Mouse (Mus musculus) limb, embryonic 14.5 days (tissue): ENCODE measurements at regions not wholly inside any gene's neighbourhood (a gene's known extent, or its start where the extent isn't known, plus 50 kb on each side); places are given as distances from the start of the nearest gene placed in this dataset.
"Not testable (repeated sequence)": the region's sequence is repeated elsewhere in the genome, so short reads cannot be mapped to it uniquely, and the experiment has no call there.

ENCODE experiments used
- ATAC-seq: fragments of 200-750 bp; cut with Nextera tagmentation; 2 replicates; pipeline ENCODE4 v1.8.0; 2017; ENCODE audit warnings: low read depth, moderate number of reproducible peaks, moderate TSS enrichment; ENCODE audit not compliant: low FRiP score
- DNase-seq: peaks from one replicate; pipeline ENCODE4 v3.0.0-alpha.2; 2015; ENCODE audit warnings: low spot score
- H3K27ac ChIP-seq: fragments of 300-500 bp; sonication (generic); replicated peaks from 2 replicates; pipeline ENCODE4 v1.5.1; 2014; ENCODE audit warnings: low read depth, mild to moderate bottlenecking, low read length, moderate library complexity, mixed read lengths
- H3K27me3 ChIP-seq: fragments of 300-500 bp; sonication (generic); 2 replicates; pipeline ENCODE4 v1.6.1; 2014; ENCODE audit warnings: low read length, mixed read lengths; ENCODE audit not compliant: control insufficient read depth, insufficient read depth
- H3K36me3 ChIP-seq: fragments of 300-500 bp; sonication (generic); 2 replicates; pipeline ENCODE4 v1.6.1; 2014; ENCODE audit warnings: mild to moderate bottlenecking, low read length, moderate library complexity, mixed read lengths; ENCODE audit not compliant: control insufficient read depth, insufficient read depth
- H3K4me1 ChIP-seq: fragments of 300-500 bp; sonication (generic); 2 replicates; pipeline ENCODE4 v1.6.1; 2014; ENCODE audit warnings: antibody characterized with exemption, low read length, mixed read lengths; ENCODE audit not compliant: control insufficient read depth, insufficient read depth
- H3K4me2 ChIP-seq: fragments of 300-500 bp; sonication (generic); replicated peaks from 2 replicates; pipeline ENCODE4 v1.6.1; 2014; ENCODE audit warnings: low read depth, mild to moderate bottlenecking, low read length, moderate library complexity; ENCODE audit not compliant: severe bottlenecking
- H3K4me3 ChIP-seq: fragments of 300-500 bp; sonication (generic); replicated peaks from 2 replicates; pipeline ENCODE4 v1.5.1; 2014; ENCODE audit warnings: low read length
- H3K9ac ChIP-seq: fragments of 300-500 bp; sonication (generic); 2 replicates; pipeline ENCODE4 v1.6.1; 2014; ENCODE audit warnings: mild to moderate bottlenecking, low read depth, low read length, moderate library complexity; ENCODE audit not compliant: severe bottlenecking
- H3K9me3 ChIP-seq: fragments of 300-500 bp; sonication (generic); 2 replicates; pipeline ENCODE4 v1.6.1; 2016; ENCODE audit warnings: low read length; ENCODE audit not compliant: control insufficient read depth
- POLR2A ChIP-seq: fragments of 200-500 bp; IDR thresholded peaks from 2 replicates; pipeline ENCODE4 v1.8.0; 2012; ENCODE audit warnings: inconsistent platforms, mild to moderate bottlenecking, moderate library complexity, borderline replicate concordance; ENCODE audit not compliant: insufficient read depth, insufficient read length; ENCODE audit errors: extremely low read depth
- WGBS: fragments of 180-500 bp; shearing (Covaris S2); extraction: QIAGEN DNeasy Blood & Tissue Kit; methylation state at CpG from one replicate; pipeline ENCODE4 v1.1.7; 2014; 5-methylcytosine and 5-hydroxymethylcytosine counted together

DNA sequence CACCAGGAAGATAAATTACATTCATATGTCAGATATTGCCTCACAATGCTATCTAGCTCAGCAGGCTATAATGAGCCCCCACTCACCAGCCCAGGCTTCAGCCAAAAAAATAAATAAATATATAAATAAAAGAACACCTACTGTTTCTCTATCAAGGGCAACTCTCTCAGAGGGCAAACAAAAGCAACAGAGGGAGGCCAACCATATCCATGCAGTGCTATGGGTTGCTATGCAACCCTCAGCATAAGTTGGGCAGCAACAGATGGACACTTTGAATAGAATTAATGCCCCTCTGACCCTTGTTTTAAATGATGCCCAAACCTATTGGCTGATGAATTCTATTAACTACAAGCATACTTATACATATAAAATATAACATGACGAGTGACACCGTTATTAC, 242.2 kb upstream of the Ednrb start:
- Histone ChIP-seq H3K4me2 (no peak overlapping the region), H3K4me3 (no peak overlapping the region), H3K9me3 (no peaks in the 10 kb centered on the region), H3K9ac (no peak overlapping the region), H3K4me1 (no peaks in the 10 kb centered on the region), H3K36me3 (no peaks in the 10 kb centered on the region), H3K27ac (no peak overlapping the region), H3K27me3 (no peaks in the 10 kb centered on the region)
- TF ChIP-seq POLR2A = no peak
- 81% methylated on average over 2 of the region's 2 CpGs for WGBS
- no peak for DNase-seq
- no peak for ATAC-seq

DNA sequence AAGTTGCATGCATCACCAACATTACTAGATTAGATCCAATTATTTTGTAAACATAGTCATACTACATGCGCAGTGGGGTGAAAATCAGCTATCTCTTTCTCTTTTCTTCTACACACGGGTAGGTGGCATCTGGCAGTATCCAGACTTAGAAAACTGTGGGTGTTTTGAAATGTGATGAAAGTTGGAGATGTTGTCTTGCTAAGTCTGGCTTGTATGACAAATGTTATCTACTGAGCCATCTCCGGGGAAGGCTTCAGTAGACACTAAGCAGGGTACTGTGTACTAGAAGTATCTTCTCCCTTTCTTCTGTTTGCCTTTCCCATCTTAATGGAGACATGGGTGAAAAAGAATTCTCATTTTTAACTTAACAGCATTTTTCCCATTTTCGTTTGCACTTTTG, 220.0 kb upstream of the Ednrb start:
- not testable (repeated sequence) for H3K27me3 ChIP-seq, H3K9ac ChIP-seq, ATAC-seq, H3K4me2 ChIP-seq, H3K9me3 ChIP-seq, H3K36me3 ChIP-seq, DNase-seq, H3K27ac ChIP-seq, H3K4me3 ChIP-seq, H3K4me1 ChIP-seq
- WGBS = 62% methylated on average over 1 of the region's 4 CpGs

DNA sequence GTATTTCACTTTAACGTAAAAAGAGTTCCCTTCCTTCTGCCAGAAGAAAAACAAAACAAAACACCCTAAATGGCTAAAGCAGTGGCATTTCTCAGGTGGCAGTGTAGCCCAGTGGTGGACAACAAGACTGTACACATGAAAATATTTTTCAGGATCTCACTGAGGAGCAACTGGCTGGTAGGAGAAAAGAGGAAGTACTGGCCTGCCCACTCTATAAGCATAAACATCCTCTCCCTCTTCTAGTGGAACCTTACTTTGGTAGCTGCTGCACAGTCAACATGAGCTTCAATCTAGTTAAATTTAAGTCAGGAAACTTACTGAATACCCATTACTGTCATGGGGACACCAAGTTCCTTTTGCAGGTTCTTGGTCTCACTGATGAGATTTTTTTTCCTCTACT, 209.5 kb upstream of the Ednrb start:
- Histone ChIP-seq H3K27ac (no peak overlapping the region), H3K4me1 (no peaks in the 10 kb centered on the region), H3K27me3 (no peaks in the 10 kb centered on the region), H3K36me3 (no peaks in the 10 kb centered on the region), H3K4me3 (no peak overlapping the region), H3K4me2 (no peak overlapping the region), H3K9me3 (no peaks in the 10 kb centered on the region), H3K9ac (no peak overlapping the region)
- no peak for DNase-seq
- 82% methylated on average over 1 of the region's 1 CpGs for WGBS
- ATAC-seq = no peak
- no peak for TF ChIP-seq POLR2A

DNA sequence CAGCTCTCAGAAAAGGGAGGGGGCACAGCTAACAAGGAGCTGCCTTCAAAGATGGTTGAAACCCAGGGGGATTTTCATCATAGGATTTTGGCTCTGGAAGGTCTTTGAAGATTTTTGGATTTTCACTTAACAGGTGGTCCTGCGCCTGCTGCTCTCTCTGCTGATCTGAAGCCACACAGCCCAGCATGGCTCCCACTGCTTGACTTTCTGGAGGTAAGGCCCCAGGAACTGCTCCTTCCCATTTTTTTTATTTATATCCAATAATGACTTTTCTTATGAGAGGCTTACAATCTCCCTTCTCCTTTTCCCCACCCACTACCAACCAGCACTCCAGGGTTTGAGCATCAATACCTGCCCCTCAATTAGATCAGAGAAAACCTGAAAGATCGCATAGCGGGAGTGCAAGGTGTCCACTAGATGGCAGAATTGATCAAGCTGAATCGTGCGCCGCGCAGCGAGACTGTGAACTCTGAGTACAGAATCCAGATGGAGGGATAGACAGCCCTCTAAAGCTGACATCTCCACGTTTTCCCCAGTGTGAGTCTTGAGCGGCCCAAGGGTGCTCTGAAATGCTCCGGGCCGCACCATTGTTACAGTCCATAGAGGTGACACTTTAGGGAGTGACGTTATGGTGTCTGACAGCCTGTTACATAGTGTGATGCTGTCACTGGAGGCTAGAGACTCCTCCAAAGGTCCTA, 194.6 kb upstream of the Ednrb start:
- Histone ChIP-seq H3K4me3 (no peak overlapping the region), H3K36me3 (no peaks in the 10 kb centered on the region), H3K4me2 (0 out of 2 replicates have a peak overlapping the region, but pooled peaks have one; percentile 11), H3K9me3 (no peaks in the 10 kb centered on the region), H3K9ac (no peak overlapping the region), H3K4me1 (no peaks in the 10 kb centered on the region), H3K27me3 (no peaks in the 10 kb centered on the region), H3K27ac (no peak overlapping the region)
- 13% methylated on average over 13 of the region's 13 CpGs for WGBS
- DNase-seq (peak; percentile 89), ATAC-seq (peak; percentile 67; the same call in 1 of the 2 replicates)
- TF ChIP-seq POLR2A = no peak

DNA sequence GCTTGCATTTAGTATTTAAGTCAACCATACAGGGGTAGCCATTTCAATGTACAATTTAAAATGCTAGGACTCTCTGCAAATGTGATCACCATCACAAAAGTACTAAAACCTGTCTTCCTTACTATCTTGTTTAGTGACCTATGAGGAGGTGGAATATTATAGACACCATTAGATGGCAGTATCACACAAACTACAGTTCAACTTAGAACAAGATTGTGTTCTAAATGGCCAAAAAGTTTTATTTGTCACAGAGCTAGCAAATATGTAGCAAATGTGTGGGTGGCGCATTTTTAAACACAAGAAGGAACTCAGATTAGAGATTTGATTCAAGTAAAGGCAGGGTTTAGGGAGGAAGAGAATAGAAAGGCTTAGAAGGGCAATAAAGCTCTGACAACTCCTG, 189.4 kb upstream of the Ednrb start:
- DNase-seq = peak; percentile 36
- WGBS = 44% methylated on average over 1 of the region's 1 CpGs

More for the DNA sequence above, 189.4 kb upstream of the Ednrb start:
- no peaks in the 10 kb centered on the region for H3K27me3 ChIP-seq
- H3K4me2 ChIP-seq = no peak overlapping the region
- ATAC-seq = no peak
- no peak overlapping the region for H3K4me3 ChIP-seq
- no peaks in the 10 kb centered on the region for H3K9me3 ChIP-seq
- no peaks in the 10 kb centered on the region for H3K36me3 ChIP-seq
- H3K4me1 ChIP-seq = peaks cover 7% of the 10 kb centered on the region
- no peak for TF ChIP-seq POLR2A
- no peak overlapping the region for H3K9ac ChIP-seq
- H3K27ac ChIP-seq = no peak overlapping the region
